Mouse (Mus musculus) urinary bladder, postnatal 14 days (tissue): ENCODE results near the gene Tmem256.

Experiments used
- DNase-seq: peaks from one replicate; pipeline ENCODE4 v3.0.0; 2021; ENCODE audit warnings: low spot score

Gene Tmem256

GRCm38 (mm10) chr11:69815155-69815554 lies 23.2 kb upstream of the Tmem256 start, which contains the start of gene Gm39566:
Gene Gm39566 (minus strand): TSS chr11:69815298.
- no peak for DNase-seq

DNA sequence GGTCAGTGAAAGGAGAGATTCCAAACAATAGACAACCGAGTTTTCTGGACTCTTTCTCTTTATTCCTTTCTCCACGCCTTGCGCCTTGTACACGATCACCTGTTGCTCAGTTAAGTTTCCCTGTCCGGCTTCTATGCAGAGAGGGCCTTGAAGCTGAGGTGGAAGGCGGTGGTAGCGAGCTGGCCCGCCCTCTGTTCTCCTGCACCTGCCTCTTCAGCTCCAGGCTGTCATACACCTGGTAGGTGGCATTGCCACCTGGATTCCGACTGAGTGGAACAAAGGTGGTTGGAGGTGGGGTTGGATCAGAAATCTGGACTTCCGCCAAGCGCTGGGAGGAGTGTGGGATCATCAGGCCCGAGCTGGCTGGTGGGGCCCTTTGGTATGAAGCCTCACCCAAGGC lies 21.8 kb upstream of the Tmem256 start:
- no peak for DNase-seq

DNA sequence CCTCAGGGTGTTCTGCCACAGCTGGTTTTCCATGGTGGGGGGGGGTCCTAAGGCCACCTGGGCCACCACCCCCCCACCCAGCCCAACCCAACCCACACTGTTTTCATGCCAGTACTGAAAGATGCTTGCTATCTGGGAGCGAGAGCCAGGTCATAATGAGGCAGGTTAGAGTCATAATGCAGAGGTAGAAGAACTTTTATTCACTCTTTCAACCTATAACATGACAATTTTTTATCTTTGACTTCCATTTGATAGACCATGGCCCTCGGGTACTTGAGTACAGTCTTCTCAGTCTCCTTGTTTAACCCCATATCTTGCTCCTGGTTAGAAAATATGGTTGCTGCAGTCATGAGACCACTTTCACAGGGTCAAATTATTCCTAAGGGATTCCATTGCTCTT lies 19.9 kb upstream of the Tmem256 start, which contains the start of gene Spem2:
Gene Spem2 (minus strand): TSS at position 101 of the 400 bp plus-strand sequence.
- DNase-seq: no peak

DNA sequence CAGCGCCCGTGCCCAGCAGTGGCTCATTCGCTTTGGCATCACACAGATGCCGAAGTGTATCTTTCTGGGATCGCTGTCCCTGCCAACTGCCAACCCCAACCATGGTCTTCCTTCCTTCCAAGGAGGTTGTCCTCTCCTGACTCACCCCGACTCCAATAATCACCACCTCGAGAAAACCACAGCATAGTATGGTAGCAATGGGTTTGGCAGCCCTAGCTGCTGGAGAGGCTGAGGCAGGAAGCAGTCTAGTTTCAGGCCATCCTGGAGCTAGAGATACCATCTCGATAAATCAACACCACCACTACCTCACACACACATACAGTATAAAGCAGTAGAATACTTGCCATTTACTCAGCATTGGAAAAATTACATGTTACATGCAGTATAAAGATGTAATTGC lies 19.4 kb upstream of the Tmem256 start:
- DNase-seq: no peak

DNA sequence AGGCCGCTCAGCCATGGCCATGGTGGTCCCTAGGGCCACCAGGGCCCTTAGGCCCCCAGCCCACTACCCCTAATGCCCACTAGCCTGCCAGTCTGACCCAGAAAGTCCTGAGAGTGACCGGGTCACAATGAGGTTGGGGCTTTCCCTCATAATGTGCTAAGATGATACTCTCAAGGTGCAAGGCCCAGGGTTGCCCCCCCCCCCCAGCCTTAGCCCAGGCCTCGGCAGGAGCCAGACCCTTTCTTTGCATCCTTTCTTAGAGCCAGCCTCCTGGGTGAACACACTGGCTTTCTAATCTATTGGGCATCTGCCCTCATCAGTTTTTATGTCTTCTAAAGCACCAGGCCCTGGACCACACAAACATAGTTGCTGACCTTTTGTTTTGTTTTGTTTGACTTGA lies 16.2 kb upstream of the Tmem256 start, which contains the start of gene Spem1:
Gene Spem1 (minus strand): TSS at position 101 of the 400 bp plus-strand sequence.
- DNase-seq: no peak

GRCm38 (mm10) chr11:69823456-69823855 lies 14.9 kb upstream of the Tmem256 start:
- no peak for DNase-seq

DNA sequence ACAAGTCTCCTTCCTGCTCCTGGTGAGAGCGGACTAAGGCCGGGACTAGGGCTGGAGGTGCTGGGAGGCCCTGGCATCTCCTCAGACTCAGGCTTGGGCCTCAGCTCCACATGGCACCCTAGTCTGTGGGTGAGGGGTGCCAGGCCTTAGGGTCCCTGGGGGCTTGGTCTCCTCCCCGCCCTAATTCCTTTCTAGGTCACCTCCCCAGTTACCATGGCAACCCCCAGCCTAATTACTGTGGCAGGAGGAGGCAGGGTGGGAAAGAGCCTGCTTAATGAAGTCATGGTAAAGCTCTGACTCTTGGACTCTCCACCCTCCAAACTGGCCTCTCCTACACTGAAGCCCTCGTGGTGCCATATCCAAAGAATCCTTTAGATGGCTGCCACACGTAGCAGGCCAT lies 9.5 kb upstream of the Tmem256 start:
- DNase-seq: no peak

- DNase-seq: no peak
These were observed 4.8 kb upstream of the Tmem256 start for GRCm38 (mm10) chr11:69833554-69833953.

GRCm38 (mm10) chr11:69834001-69834549 lies 4.2 kb upstream of the Tmem256 start:
- peak; percentile 50 for DNase-seq

GRCm38 (mm10) chr11:69835326-69835965 lies 2.9 kb upstream of the Tmem256 start:
- no peak for DNase-seq

GRCm38 (mm10) chr11:69835966-69836335 lies 2.4 kb upstream of the Tmem256 start:
- no peak for DNase-seq

GRCm38 (mm10) chr11:69836703-69837576 lies 1.4 kb upstream of the Tmem256 start:
- peak; percentile 39 for DNase-seq

DNA sequence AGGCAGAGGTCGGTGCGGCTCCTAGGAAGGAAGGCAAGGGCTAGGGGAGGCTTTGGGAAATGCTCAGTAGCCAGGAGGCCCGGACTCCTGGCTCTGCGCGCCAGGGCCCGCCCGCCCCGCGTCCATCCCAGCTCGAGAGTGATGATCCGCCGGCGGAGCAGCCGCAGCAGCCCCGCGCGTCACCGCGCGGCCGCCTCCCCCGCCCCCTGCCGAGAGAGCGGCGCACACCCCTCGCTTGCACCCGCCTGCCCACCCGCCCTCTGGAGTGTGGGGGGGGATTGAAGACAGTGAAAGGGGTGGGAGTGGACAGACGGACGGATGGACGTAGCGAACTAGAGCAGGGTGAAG lies 736 bp upstream of the Tmem256 start, which contains the start of gene Nlgn2:
Gene Nlgn2 (minus strand): TSS at position 181 of the 348 bp plus-strand sequence.
- DNase-seq: no peak

- no peak for DNase-seq
These were observed 395 bp downstream of the Tmem256 start for GRCm38 (mm10) chr11:69838714-69839104.

DNA sequence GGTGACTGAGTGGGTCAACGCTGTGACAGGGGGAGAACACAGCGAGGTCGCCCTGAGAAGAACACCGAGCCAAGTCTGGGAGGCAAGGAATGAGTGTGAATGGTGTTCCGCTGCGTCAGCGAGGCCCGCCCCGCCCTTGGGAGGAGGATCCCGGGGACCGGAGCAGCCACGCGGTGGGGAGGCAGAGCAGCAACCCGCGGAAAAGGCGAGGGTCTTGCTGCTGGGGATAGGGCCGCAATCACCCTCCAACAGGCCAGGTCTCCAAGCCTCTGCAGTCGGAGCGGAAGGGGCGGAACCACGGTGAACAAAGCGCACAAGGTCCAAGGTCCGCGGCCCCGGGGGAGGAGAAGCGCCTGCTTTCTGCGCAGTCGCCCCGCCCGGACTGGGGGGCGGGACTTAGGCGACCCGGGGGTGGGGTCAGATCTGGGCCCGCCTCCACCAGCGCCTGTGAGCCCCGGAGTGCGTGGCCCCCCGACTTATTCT lies 7.9 kb downstream of the Tmem256 start, which contains the start of gene Plscr3:
Gene Plscr3 (plus strand): TSS at position 179 of the 483 bp plus-strand sequence.
- DNase-seq: peak; percentile 89

- DNase-seq: peak; percentile 67
These were observed 8.7 kb downstream of the Tmem256 start for GRCm38 (mm10) chr11:69846738-69847688.

DNA sequence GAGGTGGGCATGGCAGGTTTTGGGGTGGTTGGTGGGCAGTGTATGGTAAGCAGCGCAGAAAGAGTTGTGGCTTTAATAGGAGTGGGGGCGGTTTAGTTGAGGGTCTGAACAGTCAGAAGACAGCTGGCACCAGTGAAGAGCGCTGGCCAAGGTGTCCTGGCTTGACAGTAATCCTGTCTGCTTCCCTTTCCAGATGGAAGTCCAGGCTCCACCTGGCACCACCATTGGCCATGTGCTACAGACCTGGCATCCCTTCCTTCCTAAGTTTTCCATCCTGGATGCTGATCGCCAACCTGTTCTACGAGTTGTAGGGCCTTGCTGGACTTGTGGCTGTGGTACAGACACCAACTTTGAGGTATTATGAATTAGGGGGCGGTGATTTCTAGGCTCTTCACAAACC lies 9.7 kb downstream of the Tmem256 start:
- no peak for DNase-seq

GRCm38 (mm10) chr11:69849128-69849527 lies 10.8 kb downstream of the Tmem256 start:
- DNase-seq: no peak

GRCm38 (mm10) chr11:69849884-69850283 lies 11.6 kb downstream of the Tmem256 start:
- no peak for DNase-seq

DNA sequence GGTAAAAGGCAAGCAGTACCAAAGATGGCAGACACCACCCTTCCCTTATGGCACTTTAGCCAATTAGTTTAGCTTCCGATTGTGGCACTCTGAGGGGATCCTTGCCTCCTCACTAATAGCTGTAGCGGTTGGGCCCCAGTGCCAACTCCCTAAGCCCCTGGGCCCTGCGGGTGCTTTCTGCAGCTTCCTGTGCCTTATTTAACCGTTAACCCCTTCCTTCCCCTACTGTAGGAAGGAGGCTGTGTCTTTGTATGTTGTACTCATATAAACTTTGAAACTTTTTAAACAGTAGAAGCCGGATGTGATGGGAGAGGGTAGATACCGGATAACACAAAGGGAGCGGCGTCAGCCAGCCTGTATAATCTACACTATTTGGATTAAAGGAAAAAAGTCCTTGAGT lies 12.4 kb downstream of the Tmem256 start:
- no peak for DNase-seq

DNA sequence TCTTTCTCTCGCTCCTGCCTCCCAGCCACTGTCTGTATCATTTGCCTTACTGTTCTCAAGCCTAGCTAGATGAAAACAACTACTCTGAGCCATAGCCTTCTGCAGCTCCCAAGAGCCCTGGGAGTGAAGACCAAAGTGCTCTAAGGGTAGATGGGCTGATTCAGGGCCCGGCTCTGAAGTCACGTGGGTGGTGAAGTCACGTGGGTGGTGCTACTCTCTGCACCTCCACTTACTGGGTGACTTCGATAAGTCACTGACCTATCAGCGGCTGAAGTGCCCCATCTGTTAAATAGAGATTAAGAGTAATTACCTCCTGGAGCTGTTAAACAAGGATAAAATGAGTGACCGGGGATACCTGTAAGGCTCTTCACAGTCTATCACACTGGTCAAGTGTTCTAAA lies 15.7 kb downstream of the Tmem256 start:
- no peak for DNase-seq

DNA sequence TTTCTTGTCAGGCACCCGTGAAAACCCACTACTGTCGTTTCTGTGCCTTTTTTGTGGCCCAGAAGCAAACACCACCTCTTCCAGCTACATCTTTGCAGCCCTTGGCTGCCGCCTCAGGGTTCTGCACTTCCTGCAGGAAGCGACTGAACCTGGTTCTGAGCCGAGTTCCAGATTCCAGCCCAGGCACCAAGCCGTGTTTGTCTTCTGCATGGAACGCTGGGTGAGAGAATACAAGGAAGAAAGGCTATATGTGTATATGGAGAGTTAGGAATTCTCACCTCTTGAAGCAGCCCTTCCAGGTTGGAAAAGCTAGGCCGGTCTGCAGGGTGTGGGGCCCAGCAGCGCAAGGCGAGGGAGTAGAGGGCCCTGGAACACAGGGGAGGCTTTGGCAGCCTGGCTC lies 16.4 kb downstream of the Tmem256 start:
- no peak for DNase-seq
